Mouse (Mus musculus) lung, embryonic 16.5 days (tissue): ENCODE data around the gene Paqr6. TPM values are rescaled to one million over a fixed set of nuclear protein-coding genes. Genes with fewer than 3 reads are reported as not detected.

ENCODE experiments used
- ATAC-seq: fragments of 200-750 bp; cut with Nextera tagmentation; 2 replicates; pipeline ENCODE4 v1.8.0; 2017; ENCODE audit warnings: low read depth, mild to moderate bottlenecking, moderate library complexity
- H3K27ac ChIP-seq: fragments of 300-500 bp; sonication (generic); 2 replicates; pipeline ENCODE4 v1.5.1; 2014; ENCODE audit warnings: mild to moderate bottlenecking, control low read depth, low read length
- H3K27me3 ChIP-seq: fragments of 300-500 bp; sonication (generic); 2 replicates; pipeline ENCODE4 v1.6.1; 2014; ENCODE audit warnings: low read depth, low read length, mixed read lengths; ENCODE audit not compliant: control insufficient read depth, insufficient read depth
- H3K36me3 ChIP-seq: fragments of 300-500 bp; sonication (generic); 2 replicates; pipeline ENCODE4 v1.6.1; 2014; ENCODE audit warnings: low read length; ENCODE audit not compliant: control insufficient read depth, insufficient read depth
- H3K4me1 ChIP-seq: fragments of 300-500 bp; sonication (generic); replicated peaks from 2 replicates; pipeline ENCODE4 v1.6.1; 2014; ENCODE audit warnings: low read length, mixed read lengths; ENCODE audit not compliant: control insufficient read depth, insufficient read depth
- H3K4me2 ChIP-seq: fragments of 300-500 bp; sonication (generic); 2 replicates; pipeline ENCODE4 v1.6.1; 2014; ENCODE audit warnings: low read depth, low read length, control low read depth
- H3K4me3 ChIP-seq: fragments of 300-500 bp; sonication (generic); 2 replicates; pipeline ENCODE4 v1.5.1; 2014; ENCODE audit warnings: mild to moderate bottlenecking, low read length, control low read depth
- H3K9ac ChIP-seq: fragments of 300-500 bp; sonication (generic); 2 replicates; pipeline ENCODE4 v1.6.1; 2014; ENCODE audit warnings: low read length, control low read depth
- H3K9me3 ChIP-seq: fragments of 300-500 bp; sonication (generic); 2 replicates; pipeline ENCODE4 v1.6.1; 2016; ENCODE audit warnings: low read length; ENCODE audit not compliant: control insufficient read depth
- WGBS: fragments of 180-500 bp; shearing (Covaris S2); extraction: QIAGEN DNeasy Blood & Tissue Kit; methylation state at CpG from one replicate; pipeline ENCODE4 v1.1.7; 2014; 5-methylcytosine and 5-hydroxymethylcytosine counted together
- polyA plus RNA-seq: library from polyadenylated mRNA; unstranded; fragments of >200 nt; fragmentation: Nextera tagmentation; extraction: Ambion mirVana; gene quantifications from 2 replicates; pipeline ENCODE4 v1.2.1, GENCODE M21; 2015

Paqr6 gene
- 12.5 and 15.2 TPM in 2 replicates for polyA plus RNA-seq

DNA sequence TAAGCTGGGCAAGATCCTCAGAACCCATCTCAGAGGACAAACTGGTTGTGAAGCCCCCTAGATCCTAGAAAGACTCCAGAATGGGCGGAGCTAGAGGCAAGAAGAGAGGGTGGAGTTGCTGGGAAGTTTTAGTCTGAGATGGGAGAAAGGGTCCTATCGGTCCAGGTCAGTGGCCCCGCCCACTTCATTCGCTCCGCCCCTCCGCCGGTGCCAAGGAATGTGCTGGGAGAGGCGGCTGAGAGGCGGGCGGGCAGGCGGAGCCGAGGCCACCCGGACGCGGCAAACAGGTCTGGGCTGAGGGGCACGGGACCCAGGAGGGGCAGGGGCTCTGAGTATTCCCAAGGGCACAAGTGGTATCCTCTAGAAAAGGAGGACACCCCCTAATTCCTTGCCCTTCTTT lies at the start of gene Paqr6:
TSS of gene Paqr6 (plus strand) at position 248 of the 400 bp plus-strand sequence.
- peak; percentile 79 for ATAC-seq
- Histone ChIP-seq H3K4me3 (peak within 1 kb of the TSS; percentile 42), H3K4me2 (peak within 1 kb of the TSS; percentile 58), H3K36me3 (peaks cover 25% of the 10 kb centered on the region), H3K9me3 (no peaks in the 10 kb centered on the region), H3K27ac (0 out of 2 replicates have a peak within 1 kb of the TSS, but pooled peaks have one; percentile 37), H3K27me3 (peaks cover 8% of the 10 kb centered on the region), H3K4me1 (peaks cover 13% of the 10 kb centered on the region), H3K9ac (peak within 1 kb of the TSS; percentile 34)
- WGBS: under 1% methylated on average over 13 of the region's 16 CpGs

GRCm38 (mm10) chr3:88324951-88325405 lies 39.4 kb upstream of the Paqr6 start, which contains the start of gene Glmp:
Gene Glmp (plus strand): TSS chr3:88325023.
- H3K4me1 ChIP-seq: peaks cover 10% of the 10 kb centered on the region
- 0% methylated on average over 10 of the region's 10 CpGs for WGBS
- H3K4me2 ChIP-seq: peak within 1 kb of the TSS; percentile 93
- no peaks in the 10 kb centered on the region for H3K27me3 ChIP-seq
- H3K27ac ChIP-seq: peak within 1 kb of the TSS; percentile 48; the same call in 1 of the 2 replicates
- ATAC-seq: peak; percentile 79
- peaks cover 36% of the 10 kb centered on the region for H3K36me3 ChIP-seq
- H3K9me3 ChIP-seq: no peaks in the 10 kb centered on the region
- H3K4me3 ChIP-seq: peak within 1 kb of the TSS; percentile 91
- peak within 1 kb of the TSS; percentile 89 for H3K9ac ChIP-seq

- Histone ChIP-seq H3K4me2 (no peak overlapping the region), H3K9me3 (no peaks in the 10 kb centered on the region), H3K27me3 (no peaks in the 10 kb centered on the region), H3K36me3 (peaks cover 11% of the 10 kb centered on the region; the same call in 1 of the 2 replicates), H3K27ac (no peak overlapping the region), H3K9ac (no peak overlapping the region), H3K4me1 (peaks cover 14% of the 10 kb centered on the region), H3K4me3 (no peak overlapping the region)
- ATAC-seq: no peak
- WGBS: 62% methylated on average over 5 of the region's 5 CpGs
Measured at GRCm38 (mm10) chr3:88328956-88329355, 35.4 kb upstream of the Paqr6 start.

DNA sequence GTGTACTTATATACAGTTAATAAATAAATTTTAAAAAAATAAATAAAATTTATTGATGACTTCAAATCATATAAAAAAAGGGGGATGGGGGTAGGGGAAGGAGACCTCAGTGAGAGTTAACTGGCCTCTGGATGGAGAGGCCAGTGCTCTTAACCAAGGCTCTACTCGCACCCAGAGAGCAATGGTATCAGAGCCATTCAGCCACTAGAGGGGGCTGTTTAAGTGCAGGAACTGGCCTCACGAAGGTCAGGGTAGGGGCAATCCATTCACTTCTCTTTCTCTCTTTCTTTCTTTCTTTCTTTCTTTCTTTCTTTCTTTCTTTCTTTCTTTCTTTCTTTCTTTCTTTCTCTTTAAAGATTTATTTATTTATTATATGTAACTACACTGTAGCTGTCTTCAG lies 33.1 kb upstream of the Paqr6 start:
- no peaks in the 10 kb centered on the region for H3K27me3 ChIP-seq
- 18% methylated on average over 2 of the region's 2 CpGs for WGBS
- no peak overlapping the region for H3K27ac ChIP-seq
- peaks cover 12% of the 10 kb centered on the region for H3K4me1 ChIP-seq
- H3K36me3 ChIP-seq: peaks cover 11% of the 10 kb centered on the region; the same call in 1 of the 2 replicates
- H3K4me3 ChIP-seq: no peak overlapping the region
- no peak overlapping the region for H3K4me2 ChIP-seq
- no peak overlapping the region for H3K9ac ChIP-seq
- no peak for ATAC-seq
- H3K9me3 ChIP-seq: no peaks in the 10 kb centered on the region

GRCm38 (mm10) chr3:88334029-88334658 lies 30.2 kb upstream of the Paqr6 start:
- Histone ChIP-seq H3K9me3 (no peaks in the 10 kb centered on the region), H3K36me3 (peaks cover 5% of the 10 kb centered on the region; the same call in 1 of the 2 replicates), H3K4me2 (peak overlapping the region; percentile 34), H3K9ac (peak overlapping the region; percentile 45), H3K27me3 (no peaks in the 10 kb centered on the region), H3K4me3 (peak overlapping the region; percentile 24), H3K27ac (peak overlapping the region; percentile 53), H3K4me1 (peaks cover 20% of the 10 kb centered on the region)
- 41% methylated on average over 12 of the region's 12 CpGs for WGBS
- peak; percentile 29; the same call in 1 of the 2 replicates for ATAC-seq

- Histone ChIP-seq H3K4me3 (peak overlapping the region; percentile 69), H3K36me3 (no peaks in the 10 kb centered on the region), H3K4me2 (peak overlapping the region; percentile 79), H3K4me1 (peaks cover 20% of the 10 kb centered on the region), H3K9ac (peak overlapping the region; percentile 84), H3K27ac (peak overlapping the region; percentile 53; the same call in 1 of the 2 replicates), H3K27me3 (no peaks in the 10 kb centered on the region), H3K9me3 (no peaks in the 10 kb centered on the region)
- WGBS: 28% methylated on average over 3 of the region's 3 CpGs
- no peak for ATAC-seq
Measured at GRCm38 (mm10) chr3:88334902-88335435, 29.4 kb upstream of the Paqr6 start.

GRCm38 (mm10) chr3:88335436-88336053 lies 28.8 kb upstream of the Paqr6 start:
- no peaks in the 10 kb centered on the region for H3K36me3 ChIP-seq
- H3K4me2 ChIP-seq: peak overlapping the region; percentile 79
- H3K27ac ChIP-seq: peak overlapping the region; percentile 93
- peak; percentile 55 for ATAC-seq
- no peaks in the 10 kb centered on the region for H3K9me3 ChIP-seq
- under 1% methylated on average over 27 of the region's 27 CpGs for WGBS
- peak overlapping the region; percentile 69 for H3K4me3 ChIP-seq
- peak overlapping the region; percentile 84 for H3K9ac ChIP-seq
- H3K4me1 ChIP-seq: peaks cover 20% of the 10 kb centered on the region
- no peaks in the 10 kb centered on the region for H3K27me3 ChIP-seq

- Histone ChIP-seq H3K4me1 (peaks cover 20% of the 10 kb centered on the region), H3K36me3 (no peaks in the 10 kb centered on the region), H3K9me3 (no peaks in the 10 kb centered on the region), H3K27ac (peak within 1 kb of the TSS; percentile 93), H3K4me2 (peak within 1 kb of the TSS; percentile 79), H3K27me3 (no peaks in the 10 kb centered on the region), H3K4me3 (peak within 1 kb of the TSS; percentile 69), H3K9ac (peak within 1 kb of the TSS; percentile 84)
- WGBS: 2% methylated on average over 52 of the region's 66 CpGs
- peak; percentile 93 for ATAC-seq
Measured at GRCm38 (mm10) chr3:88336058-88337013, 28.0 kb upstream of the Paqr6 start, which contains the start of the genes Tmem79 and Smg5. Gene Tmem79 (minus strand): TSS chr3:88336148. Gene Smg5 (plus strand): TSS chr3:88336260.
